Mouse (Mus musculus) T-cell, adult 2 months (primary cell): ENCODE results near the gene Otud7a.

Source experiments
- DNase-seq: peaks from one replicate; pipeline ENCODE4 v3.0.0; 2022; ENCODE audit warnings: low spot score

The Otud7a gene

GRCm38 (mm10) chr7:63717903-63718302, 273.4 kb downstream of the Otud7a start:
- DNase-seq, result no peak

- no peak for DNase-seq
Observed at GRCm38 (mm10) chr7:63719183-63719944, 274.8 kb downstream of the Otud7a start.

- no peak for DNase-seq
Observed at GRCm38 (mm10) chr7:63720682-63721081, 276.1 kb downstream of the Otud7a start.

- no peak for DNase-seq
Observed at GRCm38 (mm10) chr7:63725040-63725729, 280.6 kb downstream of the Otud7a start.

GRCm38 (mm10) chr7:63729605-63730004, 285.1 kb downstream of the Otud7a start:
- no peak for DNase-seq

GRCm38 (mm10) chr7:63730012-63730411, 285.5 kb downstream of the Otud7a start:
- no peak for DNase-seq

GRCm38 (mm10) chr7:63737725-63738124, 293.2 kb downstream of the Otud7a start:
- DNase-seq, result no peak

GRCm38 (mm10) chr7:63738142-63738541, 293.6 kb downstream of the Otud7a start:
- DNase-seq, result no peak

- DNase-seq, result no peak
Observed at GRCm38 (mm10) chr7:63743116-63743515, 298.6 kb downstream of the Otud7a start.

- DNase-seq, result peak; percentile 52
Observed at GRCm38 (mm10) chr7:63752081-63752480, 307.5 kb downstream of the Otud7a start.

- peak; percentile 61 for DNase-seq
Observed at GRCm38 (mm10) chr7:63753274-63753751, 308.8 kb downstream of the Otud7a start.

- DNase-seq, result peak; percentile 68
Observed at GRCm38 (mm10) chr7:63754573-63755475, 310.3 kb downstream of the Otud7a start.

- DNase-seq, result peak; percentile 89
Observed at GRCm38 (mm10) chr7:63755476-63755948, 311.0 kb downstream of the Otud7a start.

- no peak for DNase-seq
Observed at GRCm38 (mm10) chr7:63757136-63757677, 312.7 kb downstream of the Otud7a start.

GRCm38 (mm10) chr7:63757678-63758239, 313.2 kb downstream of the Otud7a start:
- DNase-seq, result no peak

- DNase-seq, result no peak
Observed at GRCm38 (mm10) chr7:63758240-63758826, 313.8 kb downstream of the Otud7a start.

- DNase-seq, result no peak
Observed at GRCm38 (mm10) chr7:63759606-63760005, 315.1 kb downstream of the Otud7a start.

GRCm38 (mm10) chr7:63762529-63762928, 318.0 kb downstream of the Otud7a start:
- no peak for DNase-seq

GRCm38 (mm10) chr7:63768398-63769029, 324.0 kb downstream of the Otud7a start:
- DNase-seq, result no peak

GRCm38 (mm10) chr7:63773268-63773667, 328.7 kb downstream of the Otud7a start:
- DNase-seq, result no peak

- DNase-seq, result no peak
Observed at GRCm38 (mm10) chr7:63774291-63774690, 329.7 kb downstream of the Otud7a start.
